1 mouse cellular context compared by ENCODE assay signal in the genomic region with DNA sequence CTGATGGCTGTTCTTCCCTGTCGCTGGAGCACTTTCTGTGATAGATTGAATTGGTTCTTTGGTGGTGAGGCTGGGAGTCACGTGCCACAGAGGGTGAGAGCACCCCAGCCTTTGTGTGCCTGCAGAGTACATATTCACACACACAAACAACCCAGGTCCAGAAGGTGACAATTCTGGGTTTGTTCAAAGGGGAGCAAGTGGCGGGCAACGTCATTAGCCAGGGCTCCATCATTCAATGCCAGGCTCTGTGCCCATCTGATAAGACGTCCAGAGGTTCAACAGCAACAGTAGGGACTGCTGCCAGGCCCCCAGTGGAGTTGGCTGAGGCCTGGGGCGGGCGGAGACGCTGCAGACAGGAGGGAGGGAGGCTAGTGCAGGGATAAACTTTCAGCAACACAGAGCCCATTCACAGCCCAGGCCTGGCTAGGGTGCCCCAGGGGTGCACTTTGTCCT.
TF ChIP-seq lines count a peak whose summit lies in the region.

No protein-coding gene starts in this region.

TF ChIP-seq in MEL, 35 proteins besides CTCF, POLR2A, EP300 and RAD21 (continued from another document):
- TF ChIP-seq NRF1 (IDR thresholded peaks at IDR 0.05; ENCODE audit: insufficient read depth, low read depth, low read length, poor library complexity, severe bottlenecking) = no peak
- TF ChIP-seq UBTF (IDR thresholded peaks at IDR 0.05; ENCODE audit: borderline replicate concordance, insufficient read depth, low read depth, low read length) = no peak
- peak; percentile 95 for TF ChIP-seq ETS1 (IDR thresholded peaks at IDR 0.05; ENCODE audit: low read depth, low read length)
- peak; percentile 61; the same call in 1 of the 2 replicates for TF ChIP-seq HCFC1 (IDR thresholded peaks at IDR 0.05; ENCODE audit: low read depth, low read length)
- TF ChIP-seq ZNF384 (IDR thresholded peaks at IDR 0.05; ENCODE audit: low read depth, low read length) = no peak
- no peak for TF ChIP-seq POLR2AphosphoS5 (IDR thresholded peaks at IDR 0.05; ENCODE audit: borderline replicate concordance, low read depth, low read length)
- TF ChIP-seq USF2 (IDR thresholded peaks at IDR 0.05; ENCODE audit: borderline replicate concordance in 1 of 2, insufficient read depth in 1 of 2, low read depth in 1 of 2, low read length in 2 of 2) = no peak
